Mouse (Mus musculus) kidney, postnatal 25 days (tissue): ENCODE data around the gene Noto.

Experiments used
- DNase-seq, 2 experiments: peaks; one replicate each; pipeline ENCODE4 v3.0.0; 2021; ENCODE audit warnings: mixed read lengths in 2 of 2

Noto gene

GRCm38 (mm10) chr6:85423836-85424379, at the start of gene Noto:
TSS of gene Noto (plus strand) at chr6:85423886.
- no peak for DNase-seq

GRCm38 (mm10) chr6:85373951-85374733, 49.5 kb upstream of the Noto start, which contains the start of gene Rab11fip5:
TSS of gene Rab11fip5 (minus strand) at chr6:85374634.
- DNase-seq = peak; percentile 49 to 70

DNA sequence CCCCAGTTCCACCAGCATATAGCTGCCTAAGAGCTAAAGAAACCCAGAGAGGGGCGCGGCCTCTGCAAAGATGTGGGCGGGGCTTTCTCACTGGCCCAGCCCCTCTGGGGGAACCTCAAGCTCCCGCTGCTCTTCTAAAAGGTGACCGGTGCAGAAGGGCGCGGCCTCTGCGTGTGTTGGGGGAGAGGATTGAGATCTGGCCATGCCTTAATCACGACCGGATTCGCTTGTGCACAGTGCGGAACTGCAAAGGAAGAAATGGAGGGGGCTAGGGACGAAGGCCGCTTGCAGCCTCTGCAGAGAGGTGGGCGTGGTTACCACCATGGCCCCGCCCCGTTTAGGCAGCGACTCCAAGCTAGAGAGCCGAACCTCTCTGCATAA, 49.0 kb upstream of the Noto start:
- DNase-seq = peak; percentile 99

DNA sequence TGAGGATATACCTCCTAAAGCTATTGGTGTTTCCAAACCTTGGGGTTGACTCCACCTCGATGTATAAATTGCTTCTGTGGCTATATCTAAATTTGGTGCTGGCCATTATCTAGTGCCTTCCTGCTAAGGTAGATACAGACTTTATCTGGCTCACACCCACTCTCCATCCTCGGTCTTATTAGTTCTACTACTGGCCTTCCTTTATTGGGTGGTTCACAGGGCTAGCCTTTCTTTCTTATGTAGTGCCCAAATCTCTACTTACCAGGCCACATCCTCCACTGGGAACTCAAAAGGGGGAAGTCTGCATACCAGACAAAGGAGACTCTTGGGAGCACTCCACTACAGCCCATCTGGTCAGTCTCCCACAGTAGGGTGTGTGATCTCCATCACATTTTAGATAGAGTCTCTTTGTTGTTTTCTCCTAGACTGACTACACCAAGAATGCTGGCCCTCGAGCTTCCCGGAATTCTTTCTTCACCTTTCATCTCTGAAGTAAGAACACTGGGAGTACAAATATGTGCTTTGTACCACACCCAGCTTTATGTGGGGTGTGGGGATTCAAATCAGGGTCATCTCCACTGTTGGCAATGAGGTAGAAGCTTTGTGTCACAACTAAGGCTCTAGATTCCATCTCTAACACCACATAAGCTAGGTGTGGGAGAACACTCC, 46.5 kb upstream of the Noto start:
- DNase-seq = peak in 1 of 2 experiments; percentile 15

DNA sequence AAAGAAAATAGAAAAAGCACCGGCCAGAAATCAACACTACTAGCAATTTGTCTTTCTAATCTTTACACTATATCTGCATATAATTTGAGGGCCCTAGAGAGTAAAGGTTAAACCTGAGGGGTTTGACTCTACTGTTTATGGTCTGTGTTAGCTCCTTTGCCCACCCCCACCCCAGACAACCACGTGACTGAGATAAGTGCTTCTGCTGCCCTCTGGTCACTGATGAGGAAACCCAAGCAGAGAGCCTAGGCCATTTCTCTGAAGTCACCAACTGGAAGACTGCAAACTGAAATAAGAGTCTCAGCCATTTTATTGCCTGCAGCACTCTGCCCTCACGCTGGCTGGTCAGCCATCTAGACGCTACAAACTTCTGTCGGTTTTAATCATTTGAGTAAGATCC, 45.8 kb upstream of the Noto start:
- peak in 1 of 2 experiments; percentile 22 for DNase-seq

DNA sequence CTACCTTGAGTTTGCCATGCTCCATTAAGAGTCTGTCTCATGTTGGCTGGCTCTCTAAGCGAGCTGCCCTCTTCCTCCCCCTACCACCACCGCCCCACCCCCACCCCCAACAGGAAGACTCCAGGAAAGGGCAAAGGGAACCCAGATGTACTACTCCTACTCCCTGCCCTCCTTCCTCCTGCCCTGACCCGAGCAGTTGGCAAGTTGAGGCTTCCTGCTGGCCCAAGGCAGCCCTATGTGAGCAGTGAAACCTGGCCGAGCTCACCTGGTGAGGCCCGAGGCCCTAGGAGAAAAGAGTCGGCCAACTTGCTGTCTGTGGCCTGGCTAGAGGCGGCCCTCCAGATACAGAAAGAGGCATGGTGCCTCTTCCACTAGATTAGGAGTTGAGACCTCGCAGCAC, 45.1 kb upstream of the Noto start:
- peak in 1 of 2 experiments; percentile 67 for DNase-seq

DNA sequence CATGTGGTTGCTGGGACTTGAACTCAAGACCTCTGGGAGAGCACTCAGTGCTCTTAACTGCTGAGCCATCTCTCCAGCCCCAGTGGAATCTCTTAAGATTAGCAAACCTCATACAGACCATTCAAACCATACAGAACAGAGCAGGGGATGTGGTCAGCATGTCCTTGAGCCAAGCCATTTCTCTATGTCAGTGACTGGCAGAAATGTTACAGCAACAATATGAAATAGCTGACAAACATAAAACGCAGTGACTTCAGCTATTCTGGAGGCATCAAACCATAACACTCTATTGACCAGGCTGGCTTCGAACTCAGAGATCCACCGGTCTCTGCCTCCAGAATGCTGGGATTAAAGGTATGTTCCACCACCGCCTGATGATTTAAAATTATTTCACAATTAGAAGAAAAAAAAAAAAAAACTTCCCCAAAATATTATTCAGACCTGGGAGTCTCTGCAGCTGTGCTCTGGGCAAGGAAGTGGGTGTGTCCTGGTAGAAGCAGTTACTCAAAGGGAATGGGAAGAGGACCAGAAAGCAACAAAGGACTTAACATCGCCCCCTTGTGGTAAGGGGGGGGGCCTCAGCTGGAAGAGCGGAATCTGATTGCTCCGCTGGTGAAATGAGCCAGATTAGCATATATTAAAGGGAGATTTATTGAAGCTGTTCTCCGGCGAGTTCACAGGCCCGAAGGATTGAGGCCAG, 43.3 kb upstream of the Noto start:
- peak; percentile 89 for DNase-seq

- DNase-seq = no peak
Observed at GRCm38 (mm10) chr6:85380901-85381647, 42.6 kb upstream of the Noto start.

- no peak for DNase-seq
Observed at GRCm38 (mm10) chr6:85381648-85382020, 42.1 kb upstream of the Noto start.

GRCm38 (mm10) chr6:85382791-85383190, 40.9 kb upstream of the Noto start:
- no peak for DNase-seq

GRCm38 (mm10) chr6:85388608-85389007, 35.1 kb upstream of the Noto start:
- DNase-seq = no peak

GRCm38 (mm10) chr6:85391803-85392202, 31.9 kb upstream of the Noto start:
- peak; percentile 84 to 91 for DNase-seq

DNA sequence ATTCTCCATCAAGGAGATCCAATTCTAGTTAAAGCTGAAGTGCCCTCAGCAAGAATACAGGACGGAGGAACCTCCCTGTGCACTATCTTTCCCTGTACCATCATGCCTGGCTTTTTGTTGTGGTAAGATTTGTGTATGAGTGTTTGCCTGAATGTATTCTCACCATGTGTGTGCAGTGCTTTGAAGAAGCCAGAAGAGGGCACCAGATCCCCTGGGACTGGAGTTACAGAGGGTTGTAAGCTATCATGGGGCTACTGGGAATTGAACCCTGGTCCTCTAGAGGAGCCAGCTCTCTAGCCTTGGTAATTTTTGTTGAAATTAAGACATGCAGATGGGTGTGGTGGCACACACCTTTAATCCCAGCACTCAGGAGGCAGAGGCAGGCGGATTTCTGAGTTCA, 28.3 kb upstream of the Noto start:
- peak in 1 of 2 experiments; percentile 17 for DNase-seq

GRCm38 (mm10) chr6:85397165-85397564, 26.5 kb upstream of the Noto start:
- peak; percentile 60 to 76 for DNase-seq

DNA sequence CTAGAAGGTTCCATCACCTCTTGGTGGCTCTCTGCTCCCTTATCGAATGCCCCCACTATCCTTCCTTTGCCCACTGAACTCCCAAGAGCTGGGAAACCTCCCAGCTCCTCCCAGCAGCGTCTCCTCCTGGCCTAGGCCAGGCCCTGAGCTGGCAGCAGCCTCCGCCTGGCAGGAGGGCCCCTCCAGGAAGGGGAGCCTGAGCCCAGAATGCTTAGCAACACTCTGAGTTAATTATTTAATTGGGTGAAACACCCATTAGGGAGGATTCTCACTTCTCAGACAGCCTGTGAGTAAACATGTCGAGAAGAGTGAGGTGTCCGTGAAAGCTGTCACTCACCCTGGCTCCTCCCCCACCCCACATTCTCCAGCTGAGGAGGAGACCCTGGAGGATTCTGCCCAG, 24.0 kb upstream of the Noto start:
- peak; percentile 34 to 79 for DNase-seq

GRCm38 (mm10) chr6:85402613-85403012, 21.1 kb upstream of the Noto start:
- no peak for DNase-seq

DNA sequence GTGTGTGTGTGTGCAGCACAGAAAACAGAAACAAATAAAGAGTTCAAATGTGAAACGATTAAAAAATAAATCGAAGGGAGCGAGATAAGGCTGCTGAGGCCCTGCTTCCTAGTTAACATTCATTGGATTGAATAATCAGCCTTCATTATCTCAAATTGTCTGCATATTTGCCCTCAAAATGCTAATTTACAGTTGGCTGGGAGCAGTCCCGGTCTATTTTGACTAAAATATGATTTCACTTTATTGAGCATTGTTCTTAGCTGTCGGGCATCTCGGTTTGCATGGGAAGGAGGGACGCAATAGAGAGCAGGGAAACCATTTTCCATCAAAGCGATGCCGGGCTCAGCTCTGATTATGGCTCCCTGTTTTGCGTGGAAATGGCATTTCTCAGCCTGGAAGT, 20.6 kb upstream of the Noto start:
- DNase-seq = no peak

- no peak for DNase-seq
Observed at GRCm38 (mm10) chr6:85409003-85409402, 14.7 kb upstream of the Noto start.

- DNase-seq = peak; percentile 50 to 74
Observed at GRCm38 (mm10) chr6:85410771-85411273, 12.9 kb upstream of the Noto start.

- DNase-seq = no peak
Observed at GRCm38 (mm10) chr6:85415829-85416228, 7.9 kb upstream of the Noto start.

GRCm38 (mm10) chr6:85419150-85419549, 4.5 kb upstream of the Noto start:
- DNase-seq = no peak

DNA sequence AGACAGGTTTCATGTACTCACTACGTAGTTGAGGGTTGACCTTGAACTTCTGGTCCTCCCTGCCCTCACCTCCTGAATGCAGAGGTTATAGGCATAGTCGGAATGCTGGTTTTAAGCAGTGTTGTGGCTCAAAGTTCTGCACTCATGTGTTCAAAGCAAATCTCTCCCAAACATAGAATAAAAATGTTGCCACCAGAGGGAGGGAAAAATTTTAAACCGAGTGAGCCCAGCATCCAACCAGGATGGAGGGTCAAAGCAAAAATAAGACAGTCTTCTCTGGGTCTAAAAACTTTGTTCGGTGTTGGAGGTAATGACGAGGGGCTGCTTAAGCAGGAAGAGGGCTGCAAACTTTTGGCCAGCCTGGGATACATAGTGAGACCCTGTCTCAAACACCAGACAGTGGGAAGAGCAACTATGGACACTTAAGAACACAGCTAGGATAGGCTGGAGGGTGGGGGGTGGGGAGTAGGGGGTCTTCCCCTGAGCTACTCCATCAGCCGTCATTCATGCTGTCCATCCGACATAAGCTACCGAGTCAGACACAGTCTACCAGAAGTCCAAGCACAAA, 7.7 kb downstream of the Noto start:
- DNase-seq = no peak
